Mouse (Mus musculus) heart, adult 2 months (tissue): ENCODE data around the gene Pced1a. TPM values are rescaled to one million over a fixed set of nuclear protein-coding genes. Genes with fewer than 3 reads are reported as not detected.
"Not testable (repeated sequence)": the region's sequence is repeated elsewhere in the genome, so short reads cannot be mapped to it uniquely, and the experiment has no call there.

Experiments
- DNase-seq, 2 experiments: peaks; one replicate each; pipeline ENCODE4 v3.0.0; 2021
- H3K27ac ChIP-seq: fragments of 200-600 bp; 2 replicates; pipeline ENCODE4 v1.8.1; 2022
- H3K27me3 ChIP-seq: fragments of 200-500 bp; 2 replicates; pipeline ENCODE4 v1.6.1; 2012; ENCODE audit warnings: mild to moderate bottlenecking, low read length, inconsistent platforms, mixed read lengths; ENCODE audit not compliant: control insufficient read depth, insufficient read depth
- H3K36me3 ChIP-seq: fragments of 200-500 bp; 2 replicates; pipeline ENCODE4 v1.6.1; 2012; ENCODE audit warnings: low read length, inconsistent platforms; ENCODE audit not compliant: control insufficient read depth, insufficient read depth
- H3K4me1 ChIP-seq: fragments of 200-500 bp; 2 replicates; pipeline ENCODE4 v1.6.1; 2011; ENCODE audit warnings: low read length; ENCODE audit not compliant: control insufficient read depth, insufficient read depth
- H3K4me3 ChIP-seq: fragments of 200-600 bp; 2 replicates; pipeline ENCODE4 v1.8.1; 2022
- H3K79me2 ChIP-seq: fragments of 200-500 bp; replicated peaks from 2 replicates; pipeline ENCODE4 v1.6.1; 2012; ENCODE audit warnings: mild to moderate bottlenecking, inconsistent platforms, low read length, moderate library complexity, mixed read lengths; ENCODE audit not compliant: control insufficient read depth, insufficient read depth
- H3K9ac ChIP-seq: fragments of 200-500 bp; 2 replicates; pipeline ENCODE4 v1.6.1; 2012; ENCODE audit warnings: low read depth, mild to moderate bottlenecking, control low read depth, inconsistent platforms, low read length, mixed read lengths
- CTCF ChIP-seq: fragments of 200-600 bp; IDR thresholded peaks from 2 replicates; pipeline ENCODE4 v1.8.1; 2022; ENCODE audit warnings: antibody characterized with exemption, mild to moderate bottlenecking, moderate library complexity
- EP300 ChIP-seq: fragments of 200-500 bp; IDR thresholded peaks from 2 replicates; pipeline ENCODE4 v1.6.1; 2011; ENCODE audit warnings: low read depth, low read length, control low read depth; ENCODE audit not compliant: insufficient read depth
- POLR2A ChIP-seq: fragments of 200-500 bp; IDR thresholded peaks from 2 replicates; pipeline ENCODE4 v1.6.1; 2011; ENCODE audit warnings: mild to moderate bottlenecking, low read depth, low read length, control low read depth; ENCODE audit not compliant: insufficient read depth
- WGBS: fragments of 180-500 bp; shearing (Covaris S2); methylation state at CpG from one replicate; pipeline ENCODE4 v1.1.7; 2018; 5-methylcytosine and 5-hydroxymethylcytosine counted together
- intact Hi-C: fragments of 180-260 bp; cut with DNase I; formaldehyde crosslinking; loops from one replicate; pipeline ENCODE4 v1.15.1; 2025
- polyA plus RNA-seq: library from polyadenylated mRNA; depleted of rRNA; stranded (reverse); fragments of >200 nt; gene quantifications from 2 replicates; pipeline ENCODE4 v1.2.3, GENCODE M21; 2012
- total RNA-seq, 2 experiments: library from RNA; stranded (reverse); gene quantifications; 2 replicates each; pipeline ENCODE4 v1.2.3; 2021

The Pced1a gene
- total and polyA plus RNA-seq, 3 experiments = 5.5 to 14.5 (median 5.5) TPM

DNA sequence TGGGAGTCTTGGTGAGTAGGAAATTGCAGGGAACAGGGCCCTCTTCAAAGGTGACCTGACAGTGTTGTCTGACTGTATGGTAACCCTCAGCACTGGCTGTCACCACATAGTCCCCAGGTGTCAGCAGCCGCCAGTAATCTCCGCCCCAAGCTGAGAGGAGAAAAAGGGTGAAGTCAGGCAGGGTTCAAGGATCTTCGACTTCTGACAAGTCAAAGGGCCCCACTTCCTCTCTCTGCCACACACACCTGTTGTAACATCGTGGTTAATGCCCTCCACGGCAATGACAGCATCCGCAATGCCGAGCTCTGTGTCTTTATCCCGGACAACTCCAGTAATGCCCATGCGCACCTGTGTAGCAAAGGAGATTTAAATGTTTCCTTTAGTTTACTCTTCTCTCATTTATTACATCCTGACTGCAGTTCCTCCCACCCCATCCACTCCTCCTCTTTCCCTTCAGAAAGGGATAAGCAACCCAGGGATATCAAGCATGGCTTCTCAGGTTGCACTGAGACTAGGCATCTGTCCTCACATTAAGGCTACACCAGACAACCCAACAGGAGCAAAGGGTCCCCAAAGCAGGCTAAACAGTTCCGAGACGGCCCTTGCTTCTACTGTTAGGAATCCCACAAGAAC is 33.4 kb downstream of the Pced1a start:
- Histone ChIP-seq H3K4me3 (no peak overlapping the region), H3K36me3 (no peaks in the 10 kb centered on the region), H3K4me1 (no peaks in the 10 kb centered on the region), H3K27me3 (0 out of 2 replicates have a peak, but pooled peaks cover 2% of the 10 kb centered on the region), H3K79me2 (no peaks in the 10 kb centered on the region), H3K9ac (no peak overlapping the region), H3K27ac (no peak overlapping the region)
- intact Hi-C loops = loop anchor here (10.0 kb wide), 1 partner anchor 76 kb away; no protein-coding TSS in a partner anchor
- TF ChIP-seq EP300 = no peak
- TF ChIP-seq CTCF = no peak
- no peak for TF ChIP-seq POLR2A
- no peak for DNase-seq
- WGBS = 83% methylated on average over 11 of the region's 11 CpGs

DNA sequence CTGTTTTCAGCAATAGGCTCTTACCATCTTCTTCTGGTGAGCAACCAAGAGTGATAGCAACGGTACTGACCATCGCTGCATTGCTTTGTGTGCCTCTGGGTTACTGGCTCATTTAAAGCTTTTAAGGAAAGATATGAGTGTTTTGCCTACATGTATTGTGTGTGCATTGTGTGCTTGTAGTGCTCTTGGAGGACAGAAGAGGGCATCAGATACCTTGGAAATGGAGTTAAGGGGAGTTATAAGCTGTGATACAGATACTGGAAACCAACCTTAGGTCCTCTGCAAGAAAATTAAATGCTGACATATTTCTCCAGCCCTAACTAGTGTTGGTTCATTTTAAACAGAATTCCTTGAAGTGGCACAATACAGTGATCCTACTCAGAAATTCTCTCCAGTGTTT is 35.7 kb downstream of the Pced1a start:
- intact Hi-C loops = no loop called here
- no peak for DNase-seq
- 0 out of 2 replicates have a peak, but pooled peaks cover 2% of the 10 kb centered on the region for H3K27me3 ChIP-seq
- TF ChIP-seq EP300 = no peak
- peak; percentile 49 for TF ChIP-seq CTCF
- no peak overlapping the region for H3K4me3 ChIP-seq
- no peak overlapping the region for H3K27ac ChIP-seq
- H3K9ac ChIP-seq = no peak overlapping the region
- no peaks in the 10 kb centered on the region for H3K36me3 ChIP-seq
- no peaks in the 10 kb centered on the region for H3K4me1 ChIP-seq
- H3K79me2 ChIP-seq = no peaks in the 10 kb centered on the region
- WGBS = 83% methylated on average over 2 of the region's 2 CpGs

DNA sequence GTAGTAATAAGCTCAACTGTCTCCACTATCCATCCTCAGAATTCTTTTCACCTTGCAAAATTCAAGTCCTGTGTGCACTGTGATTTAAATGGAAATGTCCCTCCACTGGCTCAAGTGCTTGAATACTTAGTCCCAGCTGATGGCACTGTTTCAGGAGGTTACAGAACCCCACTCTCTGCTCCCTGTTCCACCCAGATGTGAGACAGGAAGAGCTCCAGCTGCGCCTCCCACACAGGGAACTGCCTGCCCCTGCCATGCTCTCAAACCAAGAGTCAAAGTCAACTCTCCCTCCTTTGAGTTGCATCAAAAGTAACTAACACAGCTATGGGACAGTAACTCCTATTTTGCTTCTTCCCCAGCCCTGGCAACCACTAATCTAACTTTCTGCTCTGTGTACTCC is 38.3 kb downstream of the Pced1a start:
- Histone ChIP-seq H3K4me1 (no peaks in the 10 kb centered on the region), H3K9ac (no peak overlapping the region), H3K79me2 (no peaks in the 10 kb centered on the region), H3K27ac (no peak overlapping the region), H3K27me3 (peaks cover 3% of the 10 kb centered on the region; the same call in 1 of the 2 replicates), H3K4me3 (no peak overlapping the region), H3K36me3 (no peaks in the 10 kb centered on the region)
- intact Hi-C loops = no loop called here
- no peak for DNase-seq
- no peak for TF ChIP-seq CTCF
- no peak for TF ChIP-seq EP300
- TF ChIP-seq POLR2A = no peak
- WGBS = 48% methylated on average over 1 of the region's 1 CpGs

DNA sequence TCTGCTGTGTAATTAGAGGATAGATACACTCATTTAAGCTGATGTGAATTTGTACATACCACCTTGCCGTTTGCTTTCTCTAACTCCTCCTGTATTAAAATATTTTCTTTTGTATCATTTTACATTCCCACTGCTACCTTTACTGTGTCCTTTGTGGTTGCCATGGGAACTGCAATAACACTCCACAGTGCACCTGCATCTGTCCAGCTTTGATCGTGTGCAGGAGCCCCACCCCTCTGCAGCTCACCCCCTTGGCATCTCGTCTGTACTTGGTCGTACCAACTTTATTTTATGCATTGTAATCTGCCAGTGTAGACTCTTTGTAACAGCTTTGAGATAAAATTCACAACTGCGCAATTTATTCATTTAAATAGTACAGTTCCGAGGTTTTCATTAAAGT is 40.6 kb downstream of the Pced1a start:
- Histone ChIP-seq H3K79me2 (no peaks in the 10 kb centered on the region), H3K9ac (no peak overlapping the region), H3K27ac (no peak overlapping the region), H3K36me3 (no peaks in the 10 kb centered on the region), H3K4me1 (no peaks in the 10 kb centered on the region), H3K4me3 (no peak overlapping the region), H3K27me3 (peaks cover 3% of the 10 kb centered on the region; the same call in 1 of the 2 replicates)
- no peak for TF ChIP-seq EP300
- no peak for TF ChIP-seq CTCF
- TF ChIP-seq POLR2A = no peak
- no peak for DNase-seq
- intact Hi-C loops = no loop called here
- WGBS = 72% methylated on average over 6 of the region's 6 CpGs

DNA sequence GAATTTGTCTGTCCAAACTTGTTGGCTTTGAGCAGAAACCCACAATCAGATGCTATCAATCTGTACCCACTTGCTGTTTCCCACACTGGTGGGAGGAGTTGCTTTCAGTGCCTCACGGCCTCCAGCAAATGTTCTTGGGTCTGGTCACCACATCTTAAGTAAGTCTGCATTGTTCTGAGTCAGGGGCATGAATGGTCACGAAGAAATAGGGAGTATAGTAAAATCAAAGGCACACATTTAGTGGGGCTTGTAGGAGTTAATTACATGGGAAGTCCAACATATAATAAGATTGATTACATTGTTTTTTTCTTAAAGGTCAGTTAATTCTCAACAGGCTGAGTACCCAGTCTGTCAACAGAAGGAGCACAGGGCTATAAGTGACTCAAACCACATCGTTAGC is 41.3 kb downstream of the Pced1a start:
- Histone ChIP-seq H3K36me3 (no peaks in the 10 kb centered on the region), H3K4me1 (no peaks in the 10 kb centered on the region), H3K27me3 (peaks cover 3% of the 10 kb centered on the region; the same call in 1 of the 2 replicates), H3K27ac (no peak overlapping the region), H3K4me3 (no peak overlapping the region), H3K9ac (no peak overlapping the region), H3K79me2 (no peaks in the 10 kb centered on the region)
- TF ChIP-seq EP300 (no peak), CTCF (no peak), POLR2A (no peak)
- intact Hi-C loops = no loop called here
- 63% methylated on average over 3 of the region's 3 CpGs for WGBS
- DNase-seq = no peak

DNA sequence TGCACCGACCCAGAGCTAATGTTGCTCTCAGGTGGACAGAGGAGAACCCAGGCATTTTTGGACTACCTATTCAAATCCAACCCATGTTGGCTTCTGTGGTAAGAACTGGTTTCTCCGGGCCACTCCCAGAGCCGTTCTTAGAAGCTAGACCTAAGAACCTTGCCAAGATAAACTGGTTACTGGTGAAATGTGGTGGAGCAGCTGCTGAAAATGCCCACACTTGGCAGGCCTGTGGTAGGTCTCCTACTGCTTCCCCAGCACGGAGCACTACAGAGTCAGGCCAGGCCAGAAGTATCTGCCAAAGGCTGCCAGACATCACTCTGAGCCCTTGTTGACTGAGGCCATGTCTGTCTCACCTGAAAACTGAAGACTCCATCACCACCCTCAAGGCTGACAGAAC is 49.5 kb downstream of the Pced1a start:
- no peaks in the 10 kb centered on the region for H3K36me3 ChIP-seq
- H3K79me2 ChIP-seq = no peaks in the 10 kb centered on the region
- H3K4me3 ChIP-seq = no peak overlapping the region
- TF ChIP-seq POLR2A = no peak
- TF ChIP-seq CTCF = no peak
- no peak for TF ChIP-seq EP300
- DNase-seq = no peak
- no peak overlapping the region for H3K9ac ChIP-seq
- no peaks in the 10 kb centered on the region for H3K4me1 ChIP-seq
- no peak overlapping the region for H3K27ac ChIP-seq
- 66% methylated on average over 4 of the region's 4 CpGs for WGBS
- intact Hi-C loops = no loop called here
- H3K27me3 ChIP-seq = no peaks in the 10 kb centered on the region

DNA sequence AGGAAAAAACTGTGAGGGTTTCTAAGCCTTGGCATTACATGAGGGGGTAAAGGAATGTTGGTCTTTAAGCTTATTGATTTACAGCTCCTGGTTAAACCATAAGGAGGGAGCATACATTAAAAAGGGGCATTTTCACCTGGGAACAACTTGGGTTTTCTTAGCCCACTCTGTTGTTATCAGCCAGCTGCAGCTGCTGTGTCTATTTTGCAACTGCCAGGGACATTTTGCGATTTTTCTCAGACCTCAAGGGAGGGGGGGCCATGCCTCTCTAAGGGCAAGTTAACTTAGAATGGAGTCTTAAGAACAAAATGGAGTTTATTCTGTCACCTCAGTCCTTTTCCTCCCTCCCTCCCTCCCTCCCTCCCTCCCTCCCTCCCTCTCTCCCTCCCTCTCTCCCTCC is 51.5 kb downstream of the Pced1a start:
- intact Hi-C loops, H3K27ac ChIP-seq, H3K36me3 ChIP-seq, H3K4me1 ChIP-seq, H3K79me2 ChIP-seq, DNase-seq, H3K27me3 ChIP-seq, H3K9ac ChIP-seq, H3K4me3 ChIP-seq: not testable (repeated sequence)
- 19% methylated on average over 1 of the region's 1 CpGs for WGBS
